Mouse (Mus musculus) lung, embryonic 16.5 days (tissue): Measurements from ENCODE around the gene Aldh3b1. TPM values are rescaled to one million over a fixed set of nuclear protein-coding genes. Genes with fewer than 3 reads are reported as not detected.

Experiments
- ATAC-seq: fragments of 200-750 bp; cut with Nextera tagmentation; 2 replicates; pipeline ENCODE4 v1.8.0; 2017; ENCODE audit warnings: low read depth, mild to moderate bottlenecking, moderate library complexity
- H3K27ac ChIP-seq: fragments of 300-500 bp; sonication (generic); 2 replicates; pipeline ENCODE4 v1.5.1; 2014; ENCODE audit warnings: mild to moderate bottlenecking, control low read depth, low read length
- H3K27me3 ChIP-seq: fragments of 300-500 bp; sonication (generic); 2 replicates; pipeline ENCODE4 v1.6.1; 2014; ENCODE audit warnings: low read depth, low read length, mixed read lengths; ENCODE audit not compliant: control insufficient read depth, insufficient read depth
- H3K36me3 ChIP-seq: fragments of 300-500 bp; sonication (generic); 2 replicates; pipeline ENCODE4 v1.6.1; 2014; ENCODE audit warnings: low read length; ENCODE audit not compliant: control insufficient read depth, insufficient read depth
- H3K4me1 ChIP-seq: fragments of 300-500 bp; sonication (generic); replicated peaks from 2 replicates; pipeline ENCODE4 v1.6.1; 2014; ENCODE audit warnings: low read length, mixed read lengths; ENCODE audit not compliant: control insufficient read depth, insufficient read depth
- H3K4me2 ChIP-seq: fragments of 300-500 bp; sonication (generic); 2 replicates; pipeline ENCODE4 v1.6.1; 2014; ENCODE audit warnings: low read depth, low read length, control low read depth
- H3K4me3 ChIP-seq: fragments of 300-500 bp; sonication (generic); 2 replicates; pipeline ENCODE4 v1.5.1; 2014; ENCODE audit warnings: mild to moderate bottlenecking, low read length, control low read depth
- H3K9ac ChIP-seq: fragments of 300-500 bp; sonication (generic); 2 replicates; pipeline ENCODE4 v1.6.1; 2014; ENCODE audit warnings: low read length, control low read depth
- H3K9me3 ChIP-seq: fragments of 300-500 bp; sonication (generic); 2 replicates; pipeline ENCODE4 v1.6.1; 2016; ENCODE audit warnings: low read length; ENCODE audit not compliant: control insufficient read depth
- WGBS: fragments of 180-500 bp; shearing (Covaris S2); extraction: QIAGEN DNeasy Blood & Tissue Kit; methylation state at CpG from one replicate; pipeline ENCODE4 v1.1.7; 2014; 5-methylcytosine and 5-hydroxymethylcytosine counted together
- polyA plus RNA-seq: library from polyadenylated mRNA; unstranded; fragments of >200 nt; fragmentation: Nextera tagmentation; extraction: Ambion mirVana; gene quantifications from 2 replicates; pipeline ENCODE4 v1.2.1, GENCODE M21; 2015

Aldh3b1 gene
- polyA plus RNA-seq, 1 experiment from 2014 or later: 5.9 TPM

GRCm38 (mm10) chr19:3897557-3897956 lies 32.1 kb downstream of the Aldh3b1 start:
- no peak overlapping the region for H3K27ac ChIP-seq
- H3K4me3 ChIP-seq: no peak overlapping the region
- no peak for ATAC-seq
- H3K9ac ChIP-seq: no peak overlapping the region
- H3K9me3 ChIP-seq: no peaks in the 10 kb centered on the region
- 83% methylated on average over 5 of the region's 5 CpGs for WGBS
- peaks cover 80% of the 10 kb centered on the region for H3K36me3 ChIP-seq
- H3K27me3 ChIP-seq: no peaks in the 10 kb centered on the region
- H3K4me1 ChIP-seq: no peaks in the 10 kb centered on the region
- H3K4me2 ChIP-seq: no peak overlapping the region

- Histone ChIP-seq H3K4me2 (no peak overlapping the region), H3K4me1 (no peaks in the 10 kb centered on the region), H3K9me3 (no peaks in the 10 kb centered on the region), H3K9ac (no peak overlapping the region), H3K27ac (no peak overlapping the region), H3K4me3 (no peak overlapping the region), H3K36me3 (peaks cover 78% of the 10 kb centered on the region), H3K27me3 (no peaks in the 10 kb centered on the region)
- 87% methylated on average over 10 of the region's 10 CpGs for WGBS
- no peak for ATAC-seq
Measured at GRCm38 (mm10) chr19:3896208-3896607, 33.4 kb downstream of the Aldh3b1 start.

GRCm38 (mm10) chr19:3895171-3895631 lies 34.4 kb downstream of the Aldh3b1 start:
- no peaks in the 10 kb centered on the region for H3K4me1 ChIP-seq
- no peak overlapping the region for H3K4me3 ChIP-seq
- H3K36me3 ChIP-seq: peaks cover 84% of the 10 kb centered on the region
- ATAC-seq: no peak
- WGBS: 34% methylated on average over 3 of the region's 3 CpGs
- no peak overlapping the region for H3K9ac ChIP-seq
- H3K4me2 ChIP-seq: no peak overlapping the region
- no peaks in the 10 kb centered on the region for H3K27me3 ChIP-seq
- no peaks in the 10 kb centered on the region for H3K9me3 ChIP-seq
- H3K27ac ChIP-seq: no peak overlapping the region

- Histone ChIP-seq H3K4me1 (no peaks in the 10 kb centered on the region), H3K9me3 (no peaks in the 10 kb centered on the region), H3K4me3 (no peak overlapping the region), H3K4me2 (no peak overlapping the region), H3K36me3 (peaks cover 81% of the 10 kb centered on the region), H3K27me3 (no peaks in the 10 kb centered on the region), H3K9ac (no peak overlapping the region), H3K27ac (no peak overlapping the region)
- ATAC-seq: no peak
- WGBS: 74% methylated on average over 2 of the region's 2 CpGs
Measured at GRCm38 (mm10) chr19:3894294-3894693, 35.3 kb downstream of the Aldh3b1 start.

- no peaks in the 10 kb centered on the region for H3K27me3 ChIP-seq
- 0 out of 2 replicates have a peak, but pooled peaks have one; percentile 5 for ATAC-seq
Measured at GRCm38 (mm10) chr19:3893545-3894116, 36.0 kb downstream of the Aldh3b1 start.

GRCm38 (mm10) chr19:3890181-3890580 lies 39.4 kb downstream of the Aldh3b1 start:
- no peak overlapping the region for H3K4me2 ChIP-seq
- no peak for ATAC-seq

More at GRCm38 (mm10) chr19:3893545-3894116, 36.0 kb downstream of the Aldh3b1 start:
- Histone ChIP-seq H3K27ac (no peak overlapping the region), H3K9ac (no peak overlapping the region), H3K4me3 (no peak overlapping the region), H3K4me2 (no peak overlapping the region), H3K36me3 (peaks cover 82% of the 10 kb centered on the region), H3K9me3 (no peaks in the 10 kb centered on the region), H3K4me1 (no peaks in the 10 kb centered on the region)
- WGBS: 69% methylated on average over 4 of the region's 4 CpGs

GRCm38 (mm10) chr19:3889096-3889495 lies 40.5 kb downstream of the Aldh3b1 start:
- peaks cover 59% of the 10 kb centered on the region for H3K36me3 ChIP-seq
- H3K9ac ChIP-seq: no peak overlapping the region
- ATAC-seq: no peak
- no peak overlapping the region for H3K4me3 ChIP-seq
- H3K4me1 ChIP-seq: peaks cover 7% of the 10 kb centered on the region; the same call in 1 of the 2 replicates
- WGBS: 87% methylated on average over 5 of the region's 5 CpGs
- no peak overlapping the region for H3K27ac ChIP-seq
- no peak overlapping the region for H3K4me2 ChIP-seq
- no peaks in the 10 kb centered on the region for H3K27me3 ChIP-seq
- no peaks in the 10 kb centered on the region for H3K9me3 ChIP-seq

More at GRCm38 (mm10) chr19:3890181-3890580, 39.4 kb downstream of the Aldh3b1 start:
- 76% methylated on average over 8 of the region's 8 CpGs for WGBS
- Histone ChIP-seq H3K9ac (no peak overlapping the region), H3K27me3 (no peaks in the 10 kb centered on the region), H3K4me1 (no peaks in the 10 kb centered on the region), H3K27ac (no peak overlapping the region), H3K36me3 (peaks cover 69% of the 10 kb centered on the region), H3K4me3 (no peak overlapping the region), H3K9me3 (no peaks in the 10 kb centered on the region)

GRCm38 (mm10) chr19:3884325-3884990 lies 45.1 kb downstream of the Aldh3b1 start:
- Histone ChIP-seq H3K4me3 (no peak overlapping the region), H3K9me3 (no peaks in the 10 kb centered on the region), H3K4me1 (peaks cover 36% of the 10 kb centered on the region), H3K9ac (no peak overlapping the region), H3K27me3 (no peaks in the 10 kb centered on the region), H3K27ac (peak overlapping the region; percentile 49), H3K36me3 (peaks cover 23% of the 10 kb centered on the region), H3K4me2 (no peak overlapping the region)
- ATAC-seq: peak; percentile 67; the same call in 1 of the 2 replicates
- 39% methylated on average over 6 of the region's 6 CpGs for WGBS

GRCm38 (mm10) chr19:3882214-3882613 lies 47.4 kb downstream of the Aldh3b1 start:
- Histone ChIP-seq H3K27ac (no peak overlapping the region), H3K9me3 (no peaks in the 10 kb centered on the region), H3K4me3 (no peak overlapping the region), H3K4me2 (no peak overlapping the region), H3K9ac (no peak overlapping the region), H3K4me1 (peaks cover 36% of the 10 kb centered on the region), H3K27me3 (no peaks in the 10 kb centered on the region), H3K36me3 (peaks cover 8% of the 10 kb centered on the region; the same call in 1 of the 2 replicates)
- 73% methylated on average over 4 of the region's 4 CpGs for WGBS
- no peak for ATAC-seq
